Mouse (Mus musculus) ES-Bruce4 (cell line): ENCODE measurements around the gene Etv4. TPM values are rescaled to one million over a fixed set of nuclear protein-coding genes. Genes with fewer than 3 reads are reported as not detected.

Experiments used
- H3K27ac ChIP-seq: 2 replicates; pipeline ENCODE4 v1.5.1; 2012; ENCODE audit warnings: low read length, inconsistent platforms; ENCODE audit not compliant: insufficient read depth
- H3K27me3 ChIP-seq: 2 replicates; pipeline ENCODE4 v1.6.1; 2012; ENCODE audit warnings: mild to moderate bottlenecking, low read length, inconsistent platforms; ENCODE audit not compliant: control insufficient read depth, poor library complexity, insufficient read depth, severe bottlenecking
- H3K36me3 ChIP-seq: 2 replicates; pipeline ENCODE4 v1.6.1; 2012; ENCODE audit warnings: inconsistent platforms, mild to moderate bottlenecking, low read length, moderate library complexity; ENCODE audit not compliant: control insufficient read depth, poor library complexity, insufficient read depth, severe bottlenecking
- H3K4me1 ChIP-seq: one replicate; pipeline ENCODE4 v1.8.1; 2011; ENCODE audit warnings: low read length; ENCODE audit not compliant: control insufficient read depth, insufficient read depth
- H3K4me3 ChIP-seq: 2 replicates; pipeline ENCODE4 v1.5.1; 2011; ENCODE audit warnings: low read depth, mild to moderate bottlenecking, low read length
- H3K9ac ChIP-seq: 2 replicates; pipeline ENCODE4 v1.6.1; 2012; ENCODE audit warnings: low read depth, mild to moderate bottlenecking, inconsistent platforms; ENCODE audit not compliant: poor library complexity, severe bottlenecking
- H3K9me3 ChIP-seq: replicated peaks from 2 replicates; pipeline ENCODE4 v1.6.1; 2012; ENCODE audit warnings: mild to moderate bottlenecking, low read length, inconsistent platforms; ENCODE audit not compliant: control insufficient read depth, poor library complexity, insufficient read depth, severe bottlenecking
- CTCF ChIP-seq: IDR thresholded peaks from one replicate; pipeline ENCODE4 v1.8.1; 2011; ENCODE audit warnings: low read depth, low read length
- EP300 ChIP-seq: IDR thresholded peaks from 2 replicates; pipeline ENCODE4 v1.6.1; 2011; ENCODE audit warnings: low read depth, low read length; ENCODE audit not compliant: insufficient read depth
- POLR2A ChIP-seq: IDR thresholded peaks from one replicate; pipeline ENCODE4 v1.8.1; 2011; ENCODE audit warnings: low read length; ENCODE audit not compliant: insufficient read depth
- polyA plus RNA-seq: library from polyadenylated mRNA; stranded (reverse); fragments of >200 nt; gene quantifications from 2 replicates; pipeline ENCODE4 v1.2.4, GENCODE M21; 2011; ENCODE audit warnings: low read depth; ENCODE audit not compliant: missing spikeins, insufficient read depth, insufficient read length

The Etv4 gene
- polyA plus RNA-seq, 1 experiment = 28.9 TPM

DNA sequence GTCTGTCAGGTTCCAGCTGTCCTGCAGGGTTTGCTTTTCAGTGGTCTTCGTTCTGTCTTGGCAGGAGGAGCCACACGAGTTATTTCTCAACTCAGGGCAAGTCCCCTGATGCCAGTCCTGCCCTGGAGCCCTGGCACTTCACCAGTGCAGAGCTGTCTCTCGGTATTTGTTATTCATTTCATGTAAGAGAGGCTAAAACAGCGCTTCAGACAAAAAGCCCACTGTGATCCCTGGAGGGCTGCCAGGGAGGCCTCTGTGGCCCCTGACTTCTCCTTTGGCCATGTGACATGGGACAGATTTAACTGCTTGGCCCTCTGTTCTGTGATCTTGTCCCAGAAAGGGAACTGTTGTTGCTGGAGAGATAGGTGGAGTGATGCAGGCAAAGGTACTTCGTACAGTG lies 26.7 kb downstream of the Etv4 start:
- H3K27ac ChIP-seq = no peak overlapping the region

GRCm38 (mm10) chr11:101757366-101757765 lies 27.8 kb downstream of the Etv4 start:
- Histone ChIP-seq H3K4me1 (no peaks in the 10 kb centered on the region), H3K27me3 (no peaks in the 10 kb centered on the region), H3K27ac (no peak overlapping the region), H3K9ac (no peak overlapping the region), H3K36me3 (peaks cover 73% of the 10 kb centered on the region), H3K9me3 (no peaks in the 10 kb centered on the region), H3K4me3 (no peak overlapping the region)
- TF ChIP-seq EP300 = no peak
- TF ChIP-seq POLR2A = no peak

More for the DNA sequence above, 26.7 kb downstream of the Etv4 start:
- Histone ChIP-seq H3K9me3 (no peaks in the 10 kb centered on the region), H3K4me1 (no peaks in the 10 kb centered on the region), H3K27me3 (no peaks in the 10 kb centered on the region), H3K4me3 (no peak overlapping the region), H3K9ac (no peak overlapping the region), H3K36me3 (peaks cover 68% of the 10 kb centered on the region)
- TF ChIP-seq EP300 = no peak
- TF ChIP-seq POLR2A = no peak
- TF ChIP-seq CTCF = no peak

GRCm38 (mm10) chr11:101756616-101757015 lies 28.6 kb downstream of the Etv4 start:
- H3K4me1 ChIP-seq = no peaks in the 10 kb centered on the region
- H3K36me3 ChIP-seq = peaks cover 77% of the 10 kb centered on the region
- no peaks in the 10 kb centered on the region for H3K27me3 ChIP-seq
- TF ChIP-seq CTCF (no peak), EP300 (no peak), POLR2A (no peak)
- H3K27ac ChIP-seq = no peak overlapping the region
- H3K4me3 ChIP-seq = no peak overlapping the region
- no peaks in the 10 kb centered on the region for H3K9me3 ChIP-seq
- no peak overlapping the region for H3K9ac ChIP-seq

DNA sequence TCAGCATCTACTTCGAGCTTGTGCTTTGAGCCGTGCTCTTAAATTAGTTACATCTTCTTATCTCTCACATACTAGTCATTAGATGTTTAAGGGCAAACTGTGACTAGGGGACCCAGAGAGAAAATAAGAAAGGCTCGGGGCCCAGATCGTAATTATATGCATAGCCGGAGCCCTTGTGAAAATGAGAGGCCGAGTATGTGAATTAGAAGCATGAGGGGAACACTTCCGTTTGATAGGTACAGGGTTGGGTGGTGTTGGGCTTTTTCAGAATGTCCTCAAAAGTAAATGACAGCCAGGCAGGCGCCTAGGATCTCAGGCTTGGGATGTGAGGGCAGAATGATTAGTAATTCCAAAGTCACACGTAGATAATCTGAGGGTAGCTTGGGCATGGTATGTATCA lies 51.6 kb downstream of the Etv4 start:
- TF ChIP-seq EP300 (no peak), CTCF (no peak), POLR2A (no peak)
- Histone ChIP-seq H3K9me3 (no peaks in the 10 kb centered on the region), H3K4me1 (no peaks in the 10 kb centered on the region), H3K27me3 (no peaks in the 10 kb centered on the region), H3K4me3 (peak overlapping the region; percentile 94), H3K36me3 (peaks cover 33% of the 10 kb centered on the region), H3K9ac (peak overlapping the region; percentile 75), H3K27ac (no peak overlapping the region)

- 0 out of 2 replicates have a peak within 1 kb of the TSS, but pooled peaks have one; percentile 17 for H3K27ac ChIP-seq
- peak within 1 kb of the TSS; percentile 94 for H3K4me3 ChIP-seq
- H3K9ac ChIP-seq = peak within 1 kb of the TSS; percentile 75
These were observed 52.4 kb downstream of the Etv4 start, which contains the start of gene Dhx8 for GRCm38 (mm10) chr11:101732518-101733440. Gene Dhx8 (plus strand): TSS chr11:101732919.

GRCm38 (mm10) chr11:101729308-101729707 lies 55.9 kb downstream of the Etv4 start:
- Histone ChIP-seq H3K9me3 (no peaks in the 10 kb centered on the region), H3K27me3 (no peaks in the 10 kb centered on the region), H3K4me1 (peaks cover 3% of the 10 kb centered on the region), H3K36me3 (no peaks in the 10 kb centered on the region), H3K9ac (no peak overlapping the region), H3K4me3 (no peak overlapping the region), H3K27ac (no peak overlapping the region)
- no peak for TF ChIP-seq CTCF

More at GRCm38 (mm10) chr11:101732518-101733440, 52.4 kb downstream of the Etv4 start, which contains the start of gene Dhx8:
- Histone ChIP-seq H3K9me3 (no peaks in the 10 kb centered on the region), H3K4me1 (peaks cover 2% of the 10 kb centered on the region), H3K27me3 (no peaks in the 10 kb centered on the region), H3K36me3 (peaks cover 25% of the 10 kb centered on the region)
- TF ChIP-seq CTCF (peak; percentile 98), POLR2A (no peak), EP300 (peak; percentile 71; the same call in 1 of the 2 replicates)
